Mouse (Mus musculus) frontal cortex, adult 2 months (tissue): ENCODE results near the gene Elmod2. TPM values are rescaled to one million over a fixed set of nuclear protein-coding genes. Genes with fewer than 3 reads are reported as not detected.

Experiments
- DNase-seq, 2 experiments: peaks; one replicate each; pipeline ENCODE4 v3.0.0; 2022; ENCODE audit warnings: low spot score in 1 of 2; ENCODE audit errors: extremely low spot score in 1 of 2
- polyA plus RNA-seq: library from polyadenylated mRNA; depleted of rRNA; stranded (reverse); fragments of >200 nt; gene quantifications from 2 replicates; pipeline ENCODE4 v1.2.3, GENCODE M21; 2012; rRNA removed

The Elmod2 gene
- polyA plus RNA-seq, 1 experiment, result 12.5 TPM

DNA sequence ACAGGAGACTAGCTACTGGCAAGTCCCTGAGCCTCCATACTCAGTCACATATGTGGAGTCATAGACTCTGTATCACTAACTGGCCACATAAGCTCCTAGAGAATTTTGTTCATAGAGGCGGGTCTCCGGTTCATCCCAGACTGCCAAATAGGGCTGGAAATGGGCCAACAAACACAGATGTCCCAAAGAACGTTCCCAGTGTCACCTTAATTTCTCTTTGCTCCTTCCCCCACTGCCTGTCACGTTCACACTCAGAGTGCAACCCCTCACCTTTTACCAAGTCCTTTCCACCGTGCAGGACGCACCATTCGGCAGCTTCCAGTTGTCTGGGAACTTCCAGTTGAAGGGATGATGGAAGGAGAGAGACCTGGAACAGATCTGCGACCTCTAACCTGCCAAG lies 46.9 kb downstream of the Elmod2 start:
- no peak for DNase-seq

- no peak for DNase-seq
Observed at GRCm38 (mm10) chr8:83278431-83278830, 53.9 kb downstream of the Elmod2 start.

DNA sequence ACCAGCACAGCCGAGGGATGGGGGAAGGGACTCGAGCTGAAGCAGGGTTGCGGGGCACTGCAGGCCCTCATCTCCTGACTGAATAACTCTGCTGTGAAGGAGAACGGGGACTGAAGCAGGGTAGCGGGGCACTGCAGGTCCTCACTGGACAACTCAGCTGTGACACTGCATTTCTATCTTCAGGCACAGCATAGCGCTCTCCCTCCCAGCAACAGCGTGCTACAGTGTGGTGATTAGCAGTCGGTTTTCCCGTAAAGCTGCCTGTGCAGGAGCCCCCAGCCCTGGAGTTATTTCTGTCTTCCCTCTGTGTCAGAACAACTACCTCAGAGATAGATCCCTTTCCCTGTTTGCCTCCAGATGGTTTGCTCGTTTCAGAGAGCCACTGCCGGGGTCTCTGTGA lies 57.8 kb downstream of the Elmod2 start:
- DNase-seq, result no peak

GRCm38 (mm10) chr8:83272464-83272863 lies 59.8 kb downstream of the Elmod2 start:
- DNase-seq, result no peak

- no peak for DNase-seq
Observed at GRCm38 (mm10) chr8:83271172-83271571, 61.1 kb downstream of the Elmod2 start.

Other genes with a start within 250 kb of the Elmod2 start
- 61.8 and 62.4 TPM in 2 replicates for gene Tbc1d9, start 167.1 kb downstream of the Elmod2 start, polyA plus RNA-seq
- 3.6 and 3.8 TPM in 2 replicates for gene Gm10645, start 166.3 kb downstream of the Elmod2 start, polyA plus RNA-seq
- gene Ucp1, start 42.1 kb downstream of the Elmod2 start, polyA plus RNA-seq, result 0.19 and 0.22 TPM in 2 replicates
- not detected in 2 replicates for gene Mgat4d, start 16.0 kb upstream of the Elmod2 start, polyA plus RNA-seq
- 8.9 and 9.2 TPM in 2 replicates for gene Clgn, start 57.4 kb upstream of the Elmod2 start, polyA plus RNA-seq
- gene Scoc, start 125.9 kb upstream of the Elmod2 start, polyA plus RNA-seq, result 264 and 324 TPM in 2 replicates
- not detected in 2 replicates for gene Olfr370, start 203.3 kb upstream of the Elmod2 start, polyA plus RNA-seq
- gene Ndufb7, start 234.2 kb upstream of the Elmod2 start, polyA plus RNA-seq, result 324 and 374 TPM in 2 replicates